Mouse (Mus musculus): ENCODE data around the gene Gsg1l.

The Gsg1l gene

DNA sequence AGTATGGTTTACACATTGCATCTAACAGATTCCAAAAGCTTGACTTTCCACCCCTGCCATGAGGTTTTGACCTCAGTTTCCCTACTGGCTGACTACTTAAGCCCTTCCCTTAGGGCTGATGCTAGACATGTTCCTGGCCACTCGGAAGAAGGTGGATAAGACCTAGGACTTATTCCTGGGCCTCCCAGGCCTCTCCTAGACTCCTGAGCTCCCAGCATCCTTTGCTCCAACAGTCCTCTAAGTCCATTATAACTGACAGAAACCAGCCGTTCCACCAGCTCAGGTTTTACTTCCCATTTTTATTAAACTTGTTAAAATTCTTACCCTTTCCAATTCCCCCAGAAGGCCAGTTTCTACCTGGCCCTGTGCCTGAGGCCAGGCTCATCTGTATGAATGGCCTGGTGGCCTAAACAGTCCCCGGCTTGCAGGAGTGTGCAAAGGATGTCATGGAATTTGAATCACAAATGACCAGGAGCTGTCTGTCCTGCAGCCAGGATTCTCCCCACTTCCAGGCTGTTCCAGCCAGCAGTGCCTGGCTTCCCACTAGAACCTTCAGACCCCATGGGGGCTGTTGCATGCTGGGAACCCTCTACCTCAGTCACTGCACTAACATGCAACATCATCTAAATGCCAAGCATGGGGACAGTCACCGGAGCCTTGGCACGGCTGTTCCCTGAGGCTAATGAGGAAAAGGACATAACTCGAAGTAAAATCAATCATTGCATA lies 139.7 kb downstream of the Gsg1l start:
- DNase-seq (ENCODE audit: low read depth, low spot score) = no peak

DNA sequence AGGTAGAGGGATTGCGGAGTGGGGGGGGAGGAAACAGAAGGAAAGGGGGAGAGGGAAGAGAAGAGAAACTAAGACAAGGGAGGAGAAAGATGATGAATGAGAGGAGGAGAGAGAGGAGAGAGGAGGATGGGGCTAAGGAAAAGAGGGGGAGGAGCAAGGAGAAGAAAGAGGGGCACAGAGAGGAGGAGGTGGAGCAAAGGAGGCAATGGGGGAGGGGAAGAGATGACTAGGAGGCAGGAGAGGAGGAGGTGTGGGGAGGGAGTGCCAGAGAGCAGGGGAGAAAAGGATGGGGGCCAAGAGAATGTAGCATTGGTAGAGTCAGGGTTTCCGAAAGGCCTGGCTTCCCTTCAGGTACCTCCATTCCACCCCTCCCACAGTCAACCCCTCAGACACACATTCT lies 147.9 kb downstream of the Gsg1l start:
- no peak for DNase-seq (ENCODE audit: low read depth, low spot score)

DNA sequence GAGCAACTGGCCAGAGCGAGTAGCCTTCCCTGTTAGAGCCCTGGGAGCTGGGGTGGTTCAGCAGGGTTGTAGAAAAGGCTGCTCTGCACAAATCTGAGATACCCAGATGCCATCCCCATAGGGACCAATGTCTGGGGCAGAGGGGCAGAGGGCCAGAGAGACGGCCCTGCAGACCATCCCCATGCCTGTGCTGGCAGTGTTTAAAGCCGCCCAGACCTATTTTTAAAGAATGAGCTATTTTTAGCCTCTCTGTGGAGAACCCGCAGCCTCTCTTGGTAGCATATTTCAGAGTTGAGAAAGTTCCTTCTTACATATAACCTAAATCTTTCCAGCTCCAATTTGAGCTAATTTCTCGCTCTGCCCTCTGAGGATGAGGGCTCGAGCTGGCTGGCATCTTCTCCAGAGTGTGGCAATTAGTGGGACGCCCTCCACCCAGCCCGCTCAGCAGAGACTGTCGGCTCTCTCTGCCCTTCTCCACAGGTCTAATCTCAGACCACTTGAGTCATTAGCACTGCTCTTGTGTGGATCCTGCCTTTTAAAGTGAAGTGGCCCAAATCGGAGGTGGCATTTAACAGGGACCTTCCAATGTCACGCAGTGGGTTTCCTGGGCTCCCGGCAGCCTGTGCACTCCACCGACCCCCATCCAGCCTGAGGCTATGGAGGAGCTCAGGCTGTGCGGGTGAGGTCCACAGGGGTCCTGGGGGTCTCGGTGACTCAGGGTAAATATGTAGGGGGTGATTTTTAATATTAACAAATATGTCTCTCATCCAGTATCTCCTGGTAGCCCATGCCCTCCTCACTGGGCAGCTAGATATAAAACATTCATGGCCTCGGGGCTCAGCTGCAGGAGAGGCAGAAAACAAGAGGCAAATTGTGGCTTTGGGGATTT lies 148.6 kb downstream of the Gsg1l start:
- peak; percentile 6 for DNase-seq (ENCODE audit: low read depth, low spot score)

DNA sequence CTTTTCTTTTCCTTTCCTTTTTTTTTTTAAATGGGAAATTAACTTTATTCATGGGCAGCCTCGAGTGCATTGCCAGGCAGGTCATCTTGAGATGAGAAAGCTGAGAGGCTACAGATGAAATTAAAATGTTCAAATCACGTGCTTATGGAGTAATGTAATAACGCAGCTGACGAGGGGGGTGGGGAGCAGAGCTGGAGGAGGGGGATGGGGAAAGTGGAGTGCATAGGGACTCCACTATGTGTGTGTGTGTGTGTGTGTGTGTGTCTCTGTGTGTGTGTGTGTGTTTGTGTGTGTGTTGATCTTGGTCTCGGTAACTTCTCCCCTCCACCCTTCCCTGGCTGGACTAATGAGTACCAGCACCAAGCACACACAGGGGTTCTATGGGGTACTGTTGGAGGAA lies 150.6 kb downstream of the Gsg1l start:
- DNase-seq (ENCODE audit: low read depth, low spot score) = peak; percentile 13

DNA sequence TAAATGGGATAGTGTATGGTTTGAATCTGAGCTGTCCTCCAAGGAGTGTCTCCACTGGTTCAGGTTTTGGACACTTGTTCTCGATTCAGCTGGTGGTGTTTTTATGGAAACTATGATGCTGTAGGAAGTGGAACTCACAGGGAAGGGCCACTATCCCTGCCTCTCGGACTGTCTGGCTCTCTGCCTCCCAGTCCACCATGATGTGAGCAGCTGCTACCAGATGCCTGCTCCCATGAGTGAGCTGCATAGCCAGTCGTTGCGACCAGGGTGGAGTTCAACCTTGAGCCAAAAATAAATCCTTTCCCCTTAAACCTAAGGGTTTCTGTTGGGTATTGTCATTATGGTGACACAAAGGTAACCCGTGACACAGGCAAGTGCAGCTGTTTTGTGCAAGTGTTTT lies 158.2 kb downstream of the Gsg1l start:
- DNase-seq (ENCODE audit: low read depth, low spot score) = no peak

DNA sequence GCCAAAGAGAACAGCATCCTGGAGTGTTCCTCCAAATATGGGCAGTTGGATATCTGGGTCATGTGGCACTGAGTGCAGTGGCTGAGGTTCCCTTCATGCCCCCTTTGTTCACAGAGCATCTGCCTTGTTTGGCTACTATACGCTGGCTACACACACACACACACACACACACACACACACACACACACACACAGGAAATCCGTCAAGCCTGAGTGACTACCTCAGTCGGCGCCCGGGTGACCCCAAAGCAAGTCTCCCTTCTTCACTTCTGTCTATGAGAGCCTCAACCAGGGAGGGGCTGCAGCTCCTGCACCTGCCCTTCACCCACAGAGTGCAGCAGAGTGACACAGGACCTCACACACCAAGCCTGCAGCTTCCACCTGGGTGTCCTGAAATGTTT lies 161.4 kb downstream of the Gsg1l start:
- no peak for DNase-seq (ENCODE audit: low read depth, low spot score)

DNA sequence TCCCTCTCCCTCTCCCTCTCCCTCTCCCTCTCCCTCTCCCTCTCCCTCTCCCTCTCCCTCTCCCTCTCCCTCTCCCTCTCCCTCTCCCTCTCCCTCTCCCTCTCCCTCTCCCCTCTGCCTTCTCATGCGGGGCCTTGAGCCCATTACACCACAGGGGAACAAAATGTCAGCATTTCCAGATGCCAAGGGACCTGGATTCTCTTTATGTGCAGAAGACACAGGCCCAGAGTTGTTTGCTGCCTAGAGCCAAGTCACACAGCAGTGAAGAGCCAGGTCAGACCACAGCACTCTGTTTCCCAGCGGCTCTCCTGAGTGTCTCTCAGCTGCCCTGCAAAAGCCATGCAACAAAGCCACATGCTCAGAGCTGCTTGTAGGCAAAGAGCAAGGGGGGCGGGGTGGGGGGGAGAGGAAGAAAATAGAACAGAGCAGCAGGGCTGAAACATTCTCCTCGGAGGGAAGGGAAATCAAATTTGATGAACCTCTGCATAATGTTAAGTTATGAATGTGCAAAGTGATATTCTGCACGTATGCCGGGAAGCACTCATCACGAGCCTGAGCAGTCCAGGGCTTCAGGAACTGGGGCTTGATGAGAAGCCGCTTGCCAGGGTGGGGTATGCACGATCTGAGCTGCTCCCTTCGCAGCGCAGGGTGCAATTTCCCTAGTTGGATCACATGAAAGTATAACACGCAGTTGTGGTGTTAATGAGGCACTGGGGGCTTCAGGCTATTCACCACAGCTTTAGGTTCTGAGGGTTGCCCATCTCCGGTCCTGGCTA lies 181.6 kb downstream of the Gsg1l start:
- no peak for DNase-seq (ENCODE audit: low read depth, low spot score)

DNA sequence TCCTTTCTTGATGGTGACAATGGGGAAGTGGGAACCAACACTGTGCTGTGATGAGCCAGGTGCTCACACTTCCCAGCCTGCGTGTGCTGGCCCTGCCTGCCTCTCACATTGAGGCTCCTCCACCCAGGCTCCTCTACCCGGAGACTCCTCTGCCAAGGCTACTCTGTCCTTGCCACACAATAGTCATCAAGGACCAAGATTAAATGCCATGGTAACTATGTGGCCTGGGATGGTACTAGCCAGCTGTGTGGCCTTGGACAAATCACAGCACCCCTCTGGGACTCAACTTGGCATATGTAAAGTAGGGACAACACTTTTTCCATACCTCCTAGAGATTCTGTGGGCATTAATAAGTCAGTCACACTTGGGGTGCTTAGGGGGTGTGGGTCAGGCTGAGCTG lies 182.3 kb downstream of the Gsg1l start:
- no peak for DNase-seq (ENCODE audit: low read depth, low spot score)

DNA sequence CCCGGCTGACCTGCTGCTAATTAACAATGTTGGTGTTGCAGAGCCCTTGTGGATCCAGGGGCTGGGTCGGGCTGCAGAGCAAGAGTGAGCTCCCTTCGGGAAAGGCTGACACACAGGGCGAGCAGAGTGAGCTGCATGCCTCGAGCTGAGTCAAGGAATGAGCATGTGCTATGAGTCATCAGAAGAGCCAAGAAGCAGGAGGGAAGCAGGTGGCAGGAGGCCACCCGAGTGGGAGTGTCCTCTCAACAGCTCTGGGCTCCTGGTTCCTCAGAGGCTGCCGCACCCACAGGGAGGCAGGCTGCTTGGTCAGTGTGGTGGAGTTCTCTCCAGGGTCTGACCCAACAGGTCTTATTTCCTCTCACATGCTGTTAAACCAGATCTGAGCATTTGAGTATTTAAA lies 183.2 kb downstream of the Gsg1l start:
- DNase-seq (ENCODE audit: low read depth, low spot score) = peak; percentile 52

DNA sequence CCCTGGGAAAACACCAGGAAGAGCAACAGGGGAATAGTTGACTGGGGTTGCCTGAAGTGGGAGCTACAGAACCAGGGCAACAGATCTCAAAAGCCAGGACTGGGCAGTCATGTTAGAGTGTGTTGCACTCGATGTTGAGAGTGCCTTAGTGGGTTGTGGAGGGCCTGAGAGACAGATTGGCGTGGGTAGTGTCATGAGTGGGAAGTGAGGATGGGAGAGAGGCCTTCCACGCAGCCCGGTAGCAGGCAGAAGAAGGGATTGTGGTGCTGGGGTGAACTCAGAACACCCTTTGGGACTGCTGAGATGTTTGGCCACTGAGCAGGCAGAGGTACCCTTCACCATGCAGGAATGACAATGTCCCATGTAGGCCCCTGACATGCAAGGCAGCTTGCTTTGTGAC lies 185.2 kb downstream of the Gsg1l start:
- DNase-seq (ENCODE audit: low read depth, low spot score) = no peak

DNA sequence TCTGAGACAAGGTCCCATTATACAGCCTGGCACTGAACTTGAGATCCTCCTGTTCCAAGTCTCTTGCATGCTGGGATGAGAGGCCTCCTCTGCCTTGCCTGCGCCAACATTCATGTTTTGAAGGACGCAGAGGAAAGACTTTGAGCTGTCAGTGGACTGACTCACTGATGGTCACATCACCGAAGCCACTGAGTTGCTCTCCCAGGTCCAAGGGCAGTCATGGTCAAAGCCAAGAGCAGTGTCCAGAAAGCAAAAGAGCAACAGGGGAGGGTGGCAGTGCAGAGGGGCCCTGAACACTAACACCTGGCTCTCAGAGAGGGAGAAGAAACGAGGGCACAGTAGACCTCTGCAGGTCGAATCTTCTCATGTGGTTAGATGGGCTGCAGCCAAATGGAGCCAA lies 188.6 kb downstream of the Gsg1l start:
- DNase-seq (ENCODE audit: low read depth, low spot score) = no peak

DNA sequence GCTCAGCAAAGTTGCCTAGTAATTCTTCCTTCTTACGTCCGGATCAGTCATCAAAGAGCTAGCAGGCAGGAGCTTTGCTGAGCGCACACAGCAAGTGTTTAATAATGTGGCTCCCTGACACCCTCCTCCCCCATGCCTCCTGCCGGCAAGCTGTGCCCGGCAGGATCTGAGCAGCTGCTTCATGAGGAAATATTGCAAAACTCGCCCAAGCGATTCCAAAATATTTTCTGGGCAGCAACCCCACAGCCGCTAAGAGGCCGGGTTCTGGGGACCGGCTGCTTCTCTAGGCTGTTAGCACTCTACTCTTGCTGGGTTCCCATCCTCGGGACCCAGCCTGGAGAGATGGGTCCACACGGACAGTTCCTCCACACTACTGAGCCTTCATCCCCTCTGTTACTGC lies 193.8 kb downstream of the Gsg1l start:
- DNase-seq (ENCODE audit: low read depth, low spot score) = peak; percentile 43

DNA sequence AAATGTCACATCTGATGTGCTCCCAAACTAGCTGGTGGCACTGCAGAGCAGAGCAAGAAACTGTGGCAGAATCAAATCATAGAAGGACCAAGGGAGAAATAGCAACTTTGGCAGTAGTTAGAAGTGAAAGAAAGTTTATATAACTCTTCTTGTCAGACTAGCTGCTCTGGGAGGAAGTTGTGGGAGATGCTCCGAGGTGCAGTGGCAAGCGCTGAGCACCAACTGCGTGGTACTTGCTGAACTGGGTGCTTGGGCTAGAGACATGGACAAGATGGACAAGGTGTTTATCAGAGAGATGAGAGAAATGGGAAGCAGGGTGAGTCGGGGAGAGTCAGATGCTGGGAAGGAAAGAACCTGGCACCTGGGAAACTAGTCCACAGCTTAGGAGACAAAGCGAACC lies 194.4 kb downstream of the Gsg1l start:
- no peak for DNase-seq (ENCODE audit: low read depth, low spot score)

DNA sequence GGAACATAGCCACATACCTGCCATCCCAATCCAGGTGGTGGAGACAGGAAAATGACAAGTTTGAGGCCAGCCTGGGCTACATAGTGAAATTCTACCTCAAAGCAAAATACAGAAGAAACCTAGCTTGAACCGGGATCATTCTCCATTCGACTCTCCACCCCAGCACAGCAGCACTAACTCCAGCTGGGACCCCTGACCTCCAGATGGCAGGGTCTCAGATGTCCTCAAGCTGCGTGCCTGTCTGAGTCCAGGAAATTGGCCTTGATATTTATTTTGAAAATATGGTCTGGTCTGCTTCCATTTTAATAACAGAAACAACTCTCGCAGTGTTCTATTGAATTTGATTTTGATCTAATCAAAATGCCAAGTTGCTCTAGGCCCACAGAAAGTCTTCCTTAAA lies 195.1 kb downstream of the Gsg1l start:
- no peak for DNase-seq (ENCODE audit: low read depth, low spot score)

DNA sequence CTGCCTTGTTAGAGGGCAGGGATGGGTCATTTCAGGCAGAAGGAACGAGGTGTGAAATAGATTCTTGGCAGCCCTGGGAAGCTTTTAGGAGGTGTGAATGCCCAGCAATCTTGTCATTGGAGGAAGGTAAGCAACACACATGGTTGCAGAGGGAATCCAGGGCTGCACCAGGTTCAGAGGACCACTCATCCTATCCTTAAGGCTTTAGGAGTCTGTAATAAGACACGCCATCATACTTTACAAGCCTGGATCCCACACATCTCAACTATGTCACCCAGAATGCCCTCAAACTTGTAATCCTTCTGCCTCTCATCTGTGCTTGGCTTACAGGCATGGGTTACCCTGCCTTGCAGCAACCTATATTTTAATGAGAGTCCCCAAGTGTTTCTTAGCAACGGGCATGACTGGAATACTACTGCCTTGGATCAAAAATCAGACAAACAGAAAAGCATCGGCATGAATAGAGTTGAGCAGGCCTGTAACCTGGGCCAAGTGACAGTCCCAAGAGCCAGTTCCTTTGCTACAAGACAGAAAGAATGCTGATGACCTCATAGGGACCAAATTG lies 196.0 kb downstream of the Gsg1l start:
- DNase-seq (ENCODE audit: low read depth, low spot score) = peak; percentile 39

DNA sequence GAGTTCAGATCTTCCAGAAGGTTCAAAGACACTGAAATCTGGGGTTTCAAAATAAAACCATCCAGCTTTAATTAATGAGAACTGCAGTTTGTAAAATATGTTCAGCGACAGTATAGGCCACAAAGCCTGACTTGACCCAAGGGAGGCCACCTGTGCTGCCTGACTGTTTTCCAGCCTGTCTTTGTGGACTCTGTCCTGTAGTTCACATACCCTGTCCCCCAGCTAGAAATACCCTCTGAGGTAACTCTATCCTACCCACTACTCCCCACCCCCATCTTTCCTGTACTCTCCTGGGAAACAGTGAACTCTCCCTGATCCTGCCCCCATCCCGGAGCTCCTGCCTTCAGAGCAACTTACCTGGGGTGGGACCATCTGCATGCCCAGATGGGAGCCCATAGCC lies 199.0 kb downstream of the Gsg1l start:
- DNase-seq (ENCODE audit: low read depth, low spot score) = no peak

DNA sequence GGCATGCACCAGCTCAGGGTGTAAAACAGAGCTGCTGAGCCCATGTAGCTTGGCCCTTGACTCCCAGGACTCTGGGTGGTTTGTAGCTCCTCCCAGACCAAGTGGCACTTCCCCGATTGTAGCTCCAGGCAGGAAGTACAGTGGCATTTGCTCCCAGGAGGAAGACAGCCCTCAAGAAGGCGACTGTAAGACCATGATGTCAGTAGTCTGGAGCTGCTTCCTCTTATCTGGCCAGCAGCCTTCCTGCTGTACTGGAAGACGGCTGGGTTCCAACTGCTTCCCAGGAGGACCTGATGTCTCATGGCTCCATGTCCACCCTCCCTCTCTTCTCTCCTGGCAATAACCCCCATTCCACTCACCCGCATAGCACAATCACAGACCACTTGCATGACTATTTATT lies 204.2 kb downstream of the Gsg1l start:
- peak; percentile 12 for DNase-seq (ENCODE audit: low read depth, low spot score)

DNA sequence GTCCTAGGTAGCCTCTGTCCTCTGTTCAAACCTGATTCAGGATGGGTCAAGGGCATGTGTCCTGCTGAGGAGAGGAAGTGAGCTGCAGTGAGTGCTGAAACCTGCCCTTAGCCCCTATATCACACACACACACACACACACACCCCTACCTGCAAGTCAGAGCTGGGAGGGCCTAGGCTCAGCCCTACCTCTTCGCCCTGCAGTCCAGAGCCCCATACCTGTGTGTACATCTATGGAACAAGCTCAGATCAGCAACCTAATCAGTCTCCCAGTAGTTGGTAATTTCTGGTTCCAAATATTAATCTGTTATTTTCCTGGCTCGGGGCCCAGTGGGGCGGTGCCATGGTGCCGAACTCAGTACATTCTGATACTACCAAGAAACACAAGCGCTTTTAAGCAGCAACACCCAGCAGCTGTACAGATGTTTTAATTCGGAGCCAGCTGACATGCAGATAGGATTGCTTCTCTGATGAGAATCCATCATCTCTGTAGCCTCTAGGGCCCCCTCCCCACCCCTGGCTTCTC lies 208.2 kb downstream of the Gsg1l start:
- no peak for DNase-seq (ENCODE audit: low read depth, low spot score)

DNA sequence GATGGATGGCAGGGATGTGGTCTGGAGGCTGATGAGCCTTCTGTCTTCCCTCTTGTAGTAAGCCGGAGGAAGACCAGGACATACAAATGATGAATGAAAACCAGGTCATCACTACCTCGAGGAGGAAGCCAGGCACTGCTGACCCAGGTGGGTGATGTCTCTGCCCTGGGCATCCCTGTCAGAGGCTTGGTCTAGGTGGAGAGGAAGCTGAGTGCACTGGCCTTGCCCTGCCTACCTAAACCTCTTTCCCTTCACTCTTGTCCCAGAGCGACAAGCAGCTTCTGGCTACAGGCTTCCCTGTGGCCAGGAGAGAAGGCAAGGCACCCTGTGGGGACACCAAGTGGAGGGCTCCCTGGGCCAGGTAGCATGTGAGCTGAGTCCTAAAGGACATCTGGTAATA lies 209.3 kb downstream of the Gsg1l start:
- no peak for DNase-seq (ENCODE audit: low read depth, low spot score)

DNA sequence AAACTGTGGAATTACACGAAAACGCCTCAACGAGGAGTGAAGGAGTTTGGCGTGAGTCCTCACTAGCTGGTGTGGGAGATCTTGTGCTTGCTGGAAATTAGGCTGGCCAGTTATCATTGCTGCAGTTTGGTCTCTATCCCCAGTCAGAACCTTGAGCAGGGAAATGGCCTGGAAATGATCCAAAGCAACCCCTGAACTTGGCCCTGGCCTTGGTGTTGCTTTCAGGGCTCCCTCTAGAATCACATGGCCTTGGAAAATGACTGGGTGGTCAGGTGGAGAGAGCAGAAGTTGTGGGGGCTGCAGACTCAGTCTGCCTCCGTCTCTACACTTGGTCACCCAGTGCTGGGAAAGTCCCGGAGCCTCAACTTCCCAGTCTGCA lies 210.0 kb downstream of the Gsg1l start:
- no peak for DNase-seq (ENCODE audit: low read depth, low spot score)

DNA sequence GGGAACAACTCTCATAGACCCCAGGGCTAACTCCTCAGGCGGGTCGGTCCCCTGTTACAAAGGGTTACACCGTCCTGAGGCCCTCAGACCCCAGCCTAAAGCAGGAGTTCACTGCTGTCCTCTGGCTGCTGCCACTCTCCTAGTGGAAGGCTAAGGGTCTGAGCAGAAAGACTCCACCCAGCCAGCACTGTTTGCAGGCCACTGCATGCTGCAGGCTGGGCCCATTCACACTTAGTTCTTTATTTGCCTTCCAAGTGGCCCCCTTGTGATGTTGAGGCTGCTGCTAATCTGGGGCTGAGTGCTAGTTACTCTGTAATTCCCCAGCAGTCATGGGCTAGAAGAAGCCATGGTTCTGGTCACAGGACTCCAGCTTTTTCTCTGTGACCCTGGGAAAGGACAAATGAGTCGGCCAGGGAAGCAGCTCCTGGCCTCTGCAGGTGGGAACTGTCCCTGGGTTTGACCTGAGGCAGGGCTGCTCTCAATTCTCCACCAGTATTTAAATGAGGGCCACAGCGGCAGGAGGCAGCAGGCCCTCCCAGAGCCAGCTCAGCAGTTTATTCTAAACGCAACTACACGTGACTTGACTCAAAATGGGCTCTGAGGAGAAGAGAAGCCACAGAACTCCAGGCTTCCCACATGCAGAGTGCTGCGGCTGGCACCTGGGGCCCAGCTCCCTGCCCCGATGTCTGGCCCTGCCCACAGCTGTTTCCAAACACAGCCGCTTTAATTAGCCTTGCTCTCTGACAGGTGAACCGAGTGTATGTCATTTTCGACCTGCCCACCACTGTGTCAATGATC lies 210.6 kb downstream of the Gsg1l start:
- DNase-seq (ENCODE audit: low read depth, low spot score) = no peak

Data from skeletal muscle tissue, adult 2 months (tissue).